11 mouse cellular contexts compared by ENCODE assay signal in the genomic region with DNA sequence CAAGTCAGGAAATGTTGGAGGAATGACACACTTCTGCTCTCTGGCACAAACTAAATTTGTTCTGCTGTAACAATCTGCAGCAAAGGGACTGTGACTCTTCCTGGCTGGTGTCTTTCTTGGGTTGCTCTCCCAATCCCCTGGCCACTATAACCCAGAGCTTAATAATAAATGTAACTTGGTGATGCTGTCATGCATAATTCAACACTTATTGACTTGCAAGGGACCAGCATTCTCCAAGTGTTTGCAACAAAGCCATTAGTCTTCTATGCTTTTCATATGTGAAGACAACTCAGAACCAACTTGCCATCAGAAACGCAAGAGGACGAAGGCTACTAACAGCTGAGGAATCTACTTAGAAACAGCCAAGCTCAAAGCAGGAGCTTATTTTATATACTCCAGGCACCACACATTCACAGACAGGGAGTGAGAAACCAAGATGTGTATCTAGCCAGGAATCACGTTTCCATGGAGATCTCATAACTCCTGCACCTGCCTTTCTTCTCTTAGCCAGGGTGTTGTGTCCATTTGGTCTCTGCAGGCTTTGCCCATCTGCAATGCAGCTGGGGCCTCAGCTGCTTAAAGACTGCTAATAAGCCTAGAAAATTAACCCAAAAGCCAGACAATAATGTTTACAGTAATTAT. TPM values are rescaled to one million over a fixed set of nuclear protein-coding genes. Genes with fewer than 3 reads are reported as not detected.
A peak's percentile ranks its signal among the peaks of the same experiment; 100 is the strongest.
DNase-seq lines count a peak whose midpoint lies in the region; ATAC-seq lines count a peak whose summit lies in the region.
"Had no signal": no experiment of that assay in that cellular context is flagged by ENCODE, and none has a peak within 500 bp of the region (broad histone marks: within the 10 kb centered on the region; RNA-seq: fewer than 3 reads in every experiment).

No protein-coding gene starts in this region.

- no peaks in the 10 kb centered on the region for H3K9me3 ChIP-seq in hindbrain, embryonic 15.5 days
- no peaks in the 10 kb centered on the region for H3K9me3 ChIP-seq in neural tube, embryonic 13.5 days
- H3K9me3 ChIP-seq in kidney, embryonic 14.5 days (ENCODE audit: control insufficient read depth, low read length) = no peaks in the 10 kb centered on the region

- no peak overlapping the region for H3K9ac ChIP-seq in hindbrain, embryonic 15.5 days
- H3K9ac ChIP-seq in neural tube, embryonic 13.5 days = no peak overlapping the region
- H3K9ac ChIP-seq in kidney, embryonic 14.5 days (ENCODE audit: low read depth, low read length) = no peak overlapping the region

- no peaks in the 10 kb centered on the region for H3K27me3 ChIP-seq in hindbrain, embryonic 15.5 days
- no peaks in the 10 kb centered on the region for H3K27me3 ChIP-seq in neural tube, embryonic 13.5 days
- no peaks in the 10 kb centered on the region for H3K27me3 ChIP-seq in kidney, embryonic 14.5 days (ENCODE audit: control insufficient read depth, insufficient read depth, low read length)

- H3K4me3 ChIP-seq in hindbrain, embryonic 15.5 days = no peak overlapping the region
- no peak overlapping the region for H3K4me3 ChIP-seq in neural tube, embryonic 13.5 days
- no peak overlapping the region for H3K4me3 ChIP-seq in kidney, embryonic 14.5 days (ENCODE audit: low read length)

- H3K36me3 ChIP-seq in hindbrain, embryonic 15.5 days = no peaks in the 10 kb centered on the region
- no peaks in the 10 kb centered on the region for H3K36me3 ChIP-seq in neural tube, embryonic 13.5 days
- no peaks in the 10 kb centered on the region for H3K36me3 ChIP-seq in kidney, embryonic 14.5 days (ENCODE audit: control insufficient read depth, insufficient read depth, low read length)

- peaks cover 13% of the 10 kb centered on the region for H3K4me1 ChIP-seq in hindbrain, embryonic 15.5 days (replicated peaks)
- peaks cover 29% of the 10 kb centered on the region for H3K4me1 ChIP-seq in neural tube, embryonic 13.5 days (replicated peaks)
- no peaks in the 10 kb centered on the region for H3K4me1 ChIP-seq in kidney, embryonic 14.5 days (ENCODE audit: control insufficient read depth, insufficient read depth, low read length)

- no peak overlapping the region for H3K4me2 ChIP-seq in hindbrain, embryonic 15.5 days
- no peak overlapping the region for H3K4me2 ChIP-seq in neural tube, embryonic 13.5 days
- no peak overlapping the region for H3K4me2 ChIP-seq in kidney, embryonic 14.5 days (replicated peaks; ENCODE audit: low read depth, low read length)

- DNase-seq in frontal cortex, adult 2 months (ENCODE audit: extremely low spot score in 1 of 2, low spot score in 1 of 2) = peak; percentile 43 to 48
- no peak for DNase-seq in frontal cortex, postnatal 25 days (ENCODE audit: low spot score in 2 of 2)
- DNase-seq in cerebellum, postnatal 14 days = peak; percentile 37 to 65
- DNase-seq in kidney, adult 8-10 months = no peak
- DNase-seq in adrenal gland, postnatal 10 days = no peak
- DNase-seq: lung, postnatal 4 days had no signal

- ATAC-seq in hindbrain, embryonic 15.5 days (ENCODE audit: low FRiP score, low read depth) = peak; percentile 79; the same call in 1 of the 2 replicates
- peak; percentile 86 for ATAC-seq in neural tube, embryonic 13.5 days (ENCODE audit: low read depth)
- ATAC-seq in kidney, embryonic 14.5 days (ENCODE audit: low FRiP score, low TSS enrichment) = no peak
- ATAC-seq: CD4-positive, CD25-positive, alpha-beta regulatory T cell, adult 4 months had no signal

- WGBS in hindbrain, embryonic 15.5 days = 25% methylated on average over 3 of the region's 3 CpGs
- 29% methylated on average over 3 of the region's 3 CpGs for WGBS in neural tube, embryonic 13.5 days
- WGBS in kidney, embryonic 14.5 days = 52% methylated on average over 3 of the region's 3 CpGs

- peak overlapping the region; percentile 65 for H3K27ac ChIP-seq in hindbrain, embryonic 15.5 days (replicated peaks)
- peak overlapping the region; percentile 83 for H3K27ac ChIP-seq in neural tube, embryonic 13.5 days (replicated peaks)
- H3K27ac ChIP-seq in kidney, embryonic 14.5 days (ENCODE audit: low read depth, low read length) = no peak overlapping the region

RNA-seq across cellular contexts. Expression of a gene that starts 19.8 kb away (rescaled TPM):
- 110 and 139 TPM in 2 replicates for polyA plus RNA-seq in frontal cortex, adult 2 months (2012; rRNA removed)
- polyA plus RNA-seq in hindbrain, embryonic 15.5 days (2015; fragmentation: Nextera tagmentation; extraction: Ambion mirVana) = 18.5 and 18.6 TPM in 2 replicates
- 12.0 and 12.3 TPM in 2 replicates for polyA plus RNA-seq in neural tube, embryonic 13.5 days (2015; fragmentation: Nextera tagmentation; extraction: Ambion mirVana)
- 0.63 and 1.2 TPM in 2 replicates for polyA plus RNA-seq in kidney, embryonic 14.5 days (2014; fragmentation: Nextera tagmentation; extraction: Ambion mirVana)
- total RNA-seq in adrenal gland, postnatal 10 days (2021) = under 1 TPM; 0.30 to 0.42 TPM
- polyA plus RNA-seq: CD4-positive, CD25-positive, alpha-beta regulatory T cell, adult 4 months; liver, adult 2 months had no signal

Comparison
In these comparisons a context has a peak if more than half of its experiments do, and no peak if none do; other contexts are left out.
1. DNase-seq: peak in frontal cortex, adult 2 months (2 of 2) and cerebellum, postnatal 14 days (2 of 2); none in frontal cortex, postnatal 25 days (0 of 2), kidney, adult 8-10 months (0 of 2) and adrenal gland, postnatal 10 days (single experiment).